Mouse (Mus musculus) T-cell, adult 2 months (primary cell): ENCODE data around the gene Bhmt2.

ENCODE experiments used
- DNase-seq: peaks from one replicate; pipeline ENCODE4 v3.0.0; 2022; ENCODE audit warnings: low spot score

The Bhmt2 gene

GRCm38 (mm10) chr13:93674131-93674561 is at the start of gene Bhmt2, which contains the start of gene Dmgdh:
Gene Bhmt2 (minus strand): TSS chr13:93674302.
Gene Dmgdh (plus strand): TSS chr13:93674433.
- no peak for DNase-seq

- DNase-seq: no peak
Measured at GRCm38 (mm10) chr13:93723455-93723854, 49.4 kb upstream of the Bhmt2 start.

- DNase-seq: no peak
Measured at GRCm38 (mm10) chr13:93721916-93722315, 47.8 kb upstream of the Bhmt2 start.

GRCm38 (mm10) chr13:93718948-93719347 is 44.8 kb upstream of the Bhmt2 start:
- no peak for DNase-seq

- DNase-seq: no peak
Measured at GRCm38 (mm10) chr13:93717113-93717512, 43.0 kb upstream of the Bhmt2 start.

- no peak for DNase-seq
Measured at GRCm38 (mm10) chr13:93713826-93714225, 39.7 kb upstream of the Bhmt2 start.

GRCm38 (mm10) chr13:93712362-93712761 is 38.3 kb upstream of the Bhmt2 start:
- DNase-seq: no peak

- DNase-seq: no peak
Measured at GRCm38 (mm10) chr13:93711226-93711625, 37.1 kb upstream of the Bhmt2 start.

GRCm38 (mm10) chr13:93710325-93710724 is 36.2 kb upstream of the Bhmt2 start:
- DNase-seq: no peak

GRCm38 (mm10) chr13:93707271-93707670 is 33.2 kb upstream of the Bhmt2 start:
- DNase-seq: no peak

- no peak for DNase-seq
Measured at GRCm38 (mm10) chr13:93705697-93706096, 31.6 kb upstream of the Bhmt2 start.

GRCm38 (mm10) chr13:93698866-93699265 is 24.8 kb upstream of the Bhmt2 start:
- no peak for DNase-seq

GRCm38 (mm10) chr13:93690821-93691220 is 16.7 kb upstream of the Bhmt2 start:
- DNase-seq: no peak

- no peak for DNase-seq
Measured at GRCm38 (mm10) chr13:93689566-93689965, 15.5 kb upstream of the Bhmt2 start.

- DNase-seq: no peak
Measured at GRCm38 (mm10) chr13:93687321-93687720, 13.2 kb upstream of the Bhmt2 start.

- no peak for DNase-seq
Measured at GRCm38 (mm10) chr13:93685226-93685625, 11.1 kb upstream of the Bhmt2 start.

GRCm38 (mm10) chr13:93683336-93683735 is 9.2 kb upstream of the Bhmt2 start:
- DNase-seq: no peak

GRCm38 (mm10) chr13:93676864-93677263 is 2.8 kb upstream of the Bhmt2 start:
- DNase-seq: no peak

- no peak for DNase-seq
Measured at GRCm38 (mm10) chr13:93673296-93673695, 806 bp downstream of the Bhmt2 start.

GRCm38 (mm10) chr13:93672371-93672770 is 1.7 kb downstream of the Bhmt2 start:
- DNase-seq: no peak

GRCm38 (mm10) chr13:93667586-93667985 is 6.5 kb downstream of the Bhmt2 start:
- no peak for DNase-seq

GRCm38 (mm10) chr13:93657941-93658340 is 16.2 kb downstream of the Bhmt2 start:
- no peak for DNase-seq

GRCm38 (mm10) chr13:93653382-93653781 is 20.7 kb downstream of the Bhmt2 start:
- DNase-seq: no peak

- no peak for DNase-seq
Measured at GRCm38 (mm10) chr13:93648387-93649130, 25.5 kb downstream of the Bhmt2 start.
